Mouse (Mus musculus) embryonic facial prominence, embryonic 13.5 days (tissue): Measurements from ENCODE around the gene Arl15. TPM values are rescaled to one million over a fixed set of nuclear protein-coding genes. Genes with fewer than 3 reads are reported as not detected.
"Not testable (repeated sequence)": the region's sequence is repeated elsewhere in the genome, so short reads cannot be mapped to it uniquely, and the experiment has no call there.

Experiments used
- ATAC-seq: fragments of 200-750 bp; cut with Nextera tagmentation; 2 replicates; pipeline ENCODE4 v1.8.0; 2017; ENCODE audit warnings: low read depth; ENCODE audit not compliant: insufficient number of reproducible peaks, insufficient read depth, low FRiP score, low TSS enrichment
- H3K27ac ChIP-seq: fragments of 300-500 bp; sonication (generic); 2 replicates; pipeline ENCODE4 v1.5.1; 2015; ENCODE audit warnings: moderate library complexity, mild to moderate bottlenecking, inconsistent platforms
- H3K27me3 ChIP-seq: fragments of 300-500 bp; sonication (generic); 2 replicates; pipeline ENCODE4 v1.6.1; 2015; ENCODE audit warnings: mild to moderate bottlenecking, inconsistent platforms
- H3K36me3 ChIP-seq: fragments of 300-500 bp; sonication (generic); 2 replicates; pipeline ENCODE4 v1.6.1; 2015; ENCODE audit warnings: mild to moderate bottlenecking, inconsistent platforms
- H3K4me1 ChIP-seq: fragments of 300-500 bp; sonication (generic); 2 replicates; pipeline ENCODE4 v1.6.1; 2015; ENCODE audit warnings: inconsistent platforms
- H3K4me2 ChIP-seq: fragments of 300-500 bp; sonication (generic); 2 replicates; pipeline ENCODE4 v1.6.1; 2015; ENCODE audit warnings: moderate library complexity, mild to moderate bottlenecking, inconsistent platforms
- H3K4me3 ChIP-seq: fragments of 300-500 bp; sonication (generic); 2 replicates; pipeline ENCODE4 v1.5.1; 2015; ENCODE audit warnings: mild to moderate bottlenecking, inconsistent platforms
- H3K9ac ChIP-seq: fragments of 300-500 bp; sonication (generic); 2 replicates; pipeline ENCODE4 v1.6.1; 2015; ENCODE audit warnings: mild to moderate bottlenecking, inconsistent platforms
- H3K9me3 ChIP-seq: fragments of 300-500 bp; sonication (generic); 2 replicates; pipeline ENCODE4 v1.6.1; 2016; ENCODE audit warnings: inconsistent platforms
- WGBS: fragments of 180-500 bp; shearing (Covaris S2); methylation state at CpG from one replicate; pipeline ENCODE4 v1.1.7; 2015; ENCODE audit warnings: mixed read lengths; 5-methylcytosine and 5-hydroxymethylcytosine counted together
- polyA plus RNA-seq: library from polyadenylated mRNA; unstranded; fragments of >200 nt; fragmentation: Nextera tagmentation; extraction: Ambion mirVana; gene quantifications from 2 replicates; pipeline ENCODE4 v1.2.1, GENCODE M21; 2015

Arl15 gene
- polyA plus RNA-seq, 1 experiment from 2014 or later = 16.5 TPM

- no peak for ATAC-seq
- peak overlapping the region; percentile 85; the same call in 1 of the 2 replicates for H3K27ac ChIP-seq
- no peak overlapping the region for H3K9ac ChIP-seq
- H3K4me1 ChIP-seq = peaks cover 24% of the 10 kb centered on the region
- no peak overlapping the region for H3K4me2 ChIP-seq
- no peaks in the 10 kb centered on the region for H3K36me3 ChIP-seq
- H3K9me3 ChIP-seq = no peaks in the 10 kb centered on the region
- H3K27me3 ChIP-seq = no peaks in the 10 kb centered on the region
- WGBS = 80% methylated on average over 8 of the region's 8 CpGs
- H3K4me3 ChIP-seq = no peak overlapping the region
Observed at GRCm38 (mm10) chr13:113774799-113775198, 19.5 kb upstream of the Arl15 start.

DNA sequence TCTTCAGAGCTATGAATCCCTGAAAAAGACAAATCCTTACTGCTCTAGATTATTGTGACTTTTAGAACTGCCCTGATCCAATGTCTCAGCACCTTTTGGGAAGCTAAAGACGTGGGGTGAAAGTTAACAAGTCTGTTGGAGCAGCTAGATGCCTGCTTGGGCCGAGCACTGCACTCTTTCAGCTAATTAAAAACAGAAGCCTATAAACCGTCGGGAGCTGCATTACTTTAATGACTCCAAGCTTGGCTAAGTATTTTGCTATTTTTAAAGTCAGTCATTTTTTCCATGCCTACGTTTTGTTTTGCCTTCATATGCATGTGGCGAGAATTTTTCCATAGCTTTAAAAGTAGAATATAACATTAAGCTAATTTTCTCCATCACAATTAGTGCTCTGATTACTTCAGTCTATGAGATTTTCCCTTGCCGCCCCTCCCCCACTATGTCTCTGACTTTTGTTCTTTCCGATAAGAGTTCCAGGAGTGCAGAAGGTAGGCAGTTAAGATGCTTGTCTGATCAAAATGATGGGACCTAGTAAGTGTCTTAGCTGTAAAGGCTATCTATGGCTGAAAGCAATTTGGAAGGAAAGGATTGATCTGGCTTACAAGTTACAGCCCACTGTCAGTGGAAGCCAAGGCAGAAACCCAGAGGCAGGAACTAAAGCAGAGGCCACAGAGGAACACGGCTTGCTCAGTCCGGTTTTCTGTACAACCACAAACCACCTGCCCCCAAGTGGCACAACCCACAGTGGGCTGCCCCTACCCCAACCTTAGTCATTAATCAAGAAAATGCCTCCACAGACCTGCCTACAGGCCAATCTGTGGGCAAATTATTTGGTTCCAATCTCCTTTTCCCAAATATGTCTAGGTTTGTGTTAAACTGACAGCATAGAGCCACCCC lies 18.8 kb upstream of the Arl15 start:
- Histone ChIP-seq H3K4me3 (no peak overlapping the region), H3K4me1 (peaks cover 26% of the 10 kb centered on the region), H3K27ac (peak overlapping the region; percentile 85), H3K4me2 (no peak overlapping the region), H3K9me3 (no peaks in the 10 kb centered on the region), H3K27me3 (no peaks in the 10 kb centered on the region), H3K36me3 (no peaks in the 10 kb centered on the region), H3K9ac (no peak overlapping the region)
- ATAC-seq = peak; percentile 52; the same call in 1 of the 2 replicates
- WGBS = 32% methylated on average over 10 of the region's 10 CpGs

- Histone ChIP-seq H3K4me1 (no peaks in the 10 kb centered on the region), H3K27me3 (no peaks in the 10 kb centered on the region), H3K36me3 (no peaks in the 10 kb centered on the region), H3K27ac (no peak overlapping the region), H3K9ac (no peak overlapping the region), H3K9me3 (no peaks in the 10 kb centered on the region), H3K4me2 (no peak overlapping the region), H3K4me3 (no peak overlapping the region)
- ATAC-seq = no peak
- WGBS = 77% methylated on average over 5 of the region's 5 CpGs
Observed at GRCm38 (mm10) chr13:113785803-113786202, 8.5 kb upstream of the Arl15 start.

DNA sequence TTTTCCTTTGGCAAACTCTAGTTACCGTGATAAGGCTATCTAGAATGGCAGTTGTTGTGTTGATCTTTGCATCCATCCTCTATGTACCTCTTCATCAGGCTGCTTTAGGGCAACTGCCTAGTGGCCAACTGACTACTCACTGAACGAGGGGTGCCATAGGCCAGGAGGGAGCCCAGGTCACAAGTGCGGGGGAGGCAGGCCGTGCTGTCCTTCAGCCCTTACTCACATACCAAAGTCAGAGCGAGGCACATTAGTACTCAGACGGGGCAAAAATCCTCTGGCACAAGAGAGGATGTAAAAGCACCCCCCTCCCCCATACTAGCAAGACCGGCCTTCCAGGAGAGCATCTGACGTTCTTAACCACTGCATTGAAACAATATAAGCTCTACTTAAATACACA lies 7.2 kb upstream of the Arl15 start:
- no peak overlapping the region for H3K4me2 ChIP-seq
- ATAC-seq = no peak
- no peaks in the 10 kb centered on the region for H3K9me3 ChIP-seq
- 66% methylated on average over 8 of the region's 8 CpGs for WGBS
- H3K27me3 ChIP-seq = no peaks in the 10 kb centered on the region
- no peak overlapping the region for H3K9ac ChIP-seq
- H3K4me3 ChIP-seq = no peak overlapping the region
- no peaks in the 10 kb centered on the region for H3K4me1 ChIP-seq
- no peaks in the 10 kb centered on the region for H3K36me3 ChIP-seq
- no peak overlapping the region for H3K27ac ChIP-seq

DNA sequence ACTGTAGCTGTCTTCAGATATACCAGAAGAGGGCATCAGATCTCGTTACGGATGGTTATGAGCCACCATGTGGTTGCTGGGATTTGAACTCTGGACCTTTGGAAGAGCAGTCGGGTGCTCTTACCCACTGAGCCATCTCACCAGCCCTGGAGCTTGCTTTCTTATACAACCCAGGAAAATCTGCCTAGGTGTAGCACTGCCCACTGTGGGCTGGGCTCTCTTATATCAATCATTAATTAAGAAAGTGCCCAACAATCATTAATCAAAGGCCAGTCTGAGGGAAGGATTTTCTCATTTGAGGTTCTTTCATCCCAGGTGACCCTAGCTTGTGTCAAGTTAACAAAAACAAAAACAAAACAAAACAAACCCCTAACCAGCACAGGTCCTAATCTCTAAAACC lies 4.3 kb upstream of the Arl15 start:
- not testable (repeated sequence) for H3K9ac ChIP-seq

GRCm38 (mm10) chr13:113793637-113794036 lies 668 bp upstream of the Arl15 start:
- no peaks in the 10 kb centered on the region for H3K36me3 ChIP-seq
- H3K4me3 ChIP-seq = peak overlapping the region; percentile 85
- WGBS = 77% methylated on average over 9 of the region's 9 CpGs
- H3K4me2 ChIP-seq = peak overlapping the region; percentile 66
- H3K27me3 ChIP-seq = no peaks in the 10 kb centered on the region
- peak overlapping the region; percentile 93 for H3K9ac ChIP-seq
- peak overlapping the region; percentile 88 for H3K27ac ChIP-seq
- peaks cover 20% of the 10 kb centered on the region for H3K4me1 ChIP-seq
- no peak for ATAC-seq
- no peaks in the 10 kb centered on the region for H3K9me3 ChIP-seq

More for the DNA sequence above, 4.3 kb upstream of the Arl15 start:
- H3K36me3 ChIP-seq, H3K27me3 ChIP-seq, H3K4me3 ChIP-seq, H3K4me2 ChIP-seq, H3K27ac ChIP-seq, H3K9me3 ChIP-seq, H3K4me1 ChIP-seq, ATAC-seq: not testable (repeated sequence)
- WGBS = 93% methylated on average over 3 of the region's 3 CpGs

DNA sequence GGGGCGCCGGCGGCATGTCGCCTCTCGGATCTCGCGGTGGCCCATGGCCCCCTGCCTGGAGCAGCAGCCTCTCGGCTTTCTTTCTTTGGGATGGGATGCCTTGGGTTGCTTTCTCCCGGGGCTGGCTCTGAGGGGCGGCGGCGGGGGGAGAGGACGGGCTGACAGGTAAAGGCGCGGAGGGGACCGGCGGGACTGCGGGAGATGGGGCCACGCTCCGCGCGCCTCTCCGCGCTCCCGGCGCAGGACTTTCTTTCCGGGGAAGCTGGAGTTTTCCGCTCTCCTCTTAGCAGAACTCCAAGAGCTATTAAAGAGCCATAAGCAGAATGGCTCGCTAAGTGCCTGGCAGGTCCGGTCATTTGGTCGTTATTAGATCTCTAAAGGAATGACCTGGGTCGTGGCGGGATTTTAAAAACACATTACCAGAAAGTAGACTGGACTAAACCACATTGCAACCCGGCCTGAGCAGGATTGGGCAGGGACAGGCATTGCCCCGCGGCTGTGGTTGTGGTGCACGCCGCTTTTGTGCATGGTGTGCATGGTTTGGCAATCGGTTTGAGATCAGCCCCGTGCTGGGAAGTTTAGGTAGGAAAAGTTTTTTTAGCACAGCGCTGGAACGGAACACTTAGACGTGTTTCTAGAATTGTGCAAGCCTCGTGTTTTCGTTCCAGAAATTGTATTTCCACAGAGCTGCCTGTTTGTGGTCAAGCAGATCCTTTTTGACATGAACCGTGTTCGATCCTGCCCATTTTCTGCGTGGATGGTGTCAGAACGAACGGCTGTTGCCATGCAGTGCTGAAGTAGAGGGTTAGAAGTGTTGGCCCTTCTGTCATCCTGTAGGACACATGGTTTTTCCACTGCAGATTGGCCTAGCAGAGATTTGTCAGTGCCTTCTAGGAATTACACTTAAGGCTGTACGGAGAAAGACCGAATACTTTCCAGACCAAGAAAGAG lies 675 bp downstream of the Arl15 start:
- H3K9me3 ChIP-seq = no peaks in the 10 kb centered on the region
- H3K4me3 ChIP-seq = peak overlapping the region; percentile 85
- peak overlapping the region; percentile 91 for H3K27ac ChIP-seq
- H3K27me3 ChIP-seq = no peaks in the 10 kb centered on the region
- no peaks in the 10 kb centered on the region for H3K36me3 ChIP-seq
- H3K4me2 ChIP-seq = peak overlapping the region; percentile 77
- 1% methylated on average over 52 of the region's 52 CpGs for WGBS
- H3K9ac ChIP-seq = peak overlapping the region; percentile 93
- peaks cover 20% of the 10 kb centered on the region for H3K4me1 ChIP-seq
- peak; percentile 50; the same call in 1 of the 2 replicates for ATAC-seq

DNA sequence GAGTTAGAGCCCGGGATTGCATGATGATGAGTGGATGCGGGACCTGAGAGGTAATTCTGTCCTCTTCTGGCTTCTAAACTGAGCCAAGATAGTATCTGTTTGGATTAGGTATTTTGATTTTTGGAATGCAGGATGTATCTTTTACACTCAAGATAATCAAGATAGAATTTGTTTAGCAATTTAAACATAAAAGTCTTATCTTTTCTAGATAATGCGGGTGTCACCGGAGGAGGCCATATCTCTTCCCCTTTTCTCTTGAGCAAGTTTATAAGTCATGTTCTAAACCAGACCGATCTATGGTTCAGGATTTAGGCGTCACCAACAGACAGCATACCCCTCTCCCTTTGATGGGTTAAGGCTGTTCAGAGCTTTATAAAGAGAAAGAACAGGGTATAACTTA lies 3.1 kb downstream of the Arl15 start:
- H3K4me1 ChIP-seq = peaks cover 20% of the 10 kb centered on the region
- no peak overlapping the region for H3K4me2 ChIP-seq
- no peaks in the 10 kb centered on the region for H3K27me3 ChIP-seq
- H3K4me3 ChIP-seq = no peak overlapping the region
- H3K36me3 ChIP-seq = no peaks in the 10 kb centered on the region
- H3K9me3 ChIP-seq = no peaks in the 10 kb centered on the region
- ATAC-seq = no peak
- no peak overlapping the region for H3K9ac ChIP-seq
- 83% methylated on average over 6 of the region's 6 CpGs for WGBS
- no peak overlapping the region for H3K27ac ChIP-seq

DNA sequence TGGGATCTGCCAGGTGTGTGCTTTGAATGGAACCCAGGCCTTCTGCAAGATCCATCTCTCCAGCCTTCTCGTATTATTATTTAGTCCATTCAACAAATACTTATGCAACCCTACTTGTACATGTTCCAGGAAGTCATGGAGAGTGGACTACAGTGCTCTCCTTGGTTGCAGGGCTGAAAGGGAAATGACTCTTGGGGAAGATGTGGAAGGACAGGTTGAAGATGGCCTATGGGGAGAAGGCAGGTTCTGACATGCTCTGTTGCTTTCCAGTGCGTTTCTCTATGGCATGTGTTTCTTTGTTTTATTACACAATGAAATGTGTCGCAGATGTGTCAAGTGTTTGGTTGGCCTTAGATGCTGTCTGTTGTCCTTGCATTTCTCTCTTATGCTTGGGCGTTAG lies 5.1 kb downstream of the Arl15 start:
- Histone ChIP-seq H3K9me3 (no peaks in the 10 kb centered on the region), H3K27me3 (no peaks in the 10 kb centered on the region), H3K4me2 (no peak overlapping the region), H3K4me3 (no peak overlapping the region), H3K4me1 (peaks cover 20% of the 10 kb centered on the region), H3K36me3 (no peaks in the 10 kb centered on the region), H3K9ac (no peak overlapping the region), H3K27ac (no peak overlapping the region)
- no peak for ATAC-seq
- WGBS = 87% methylated on average over 4 of the region's 4 CpGs

- Histone ChIP-seq H3K27me3 (no peaks in the 10 kb centered on the region), H3K9ac (no peak overlapping the region), H3K4me3 (no peak overlapping the region), H3K9me3 (no peaks in the 10 kb centered on the region), H3K27ac (no peak overlapping the region), H3K4me2 (no peak overlapping the region), H3K36me3 (no peaks in the 10 kb centered on the region), H3K4me1 (peaks cover 17% of the 10 kb centered on the region)
- ATAC-seq = no peak
- WGBS = 94% methylated on average over 4 of the region's 4 CpGs
Observed at GRCm38 (mm10) chr13:113800246-113800645, 5.9 kb downstream of the Arl15 start.

DNA sequence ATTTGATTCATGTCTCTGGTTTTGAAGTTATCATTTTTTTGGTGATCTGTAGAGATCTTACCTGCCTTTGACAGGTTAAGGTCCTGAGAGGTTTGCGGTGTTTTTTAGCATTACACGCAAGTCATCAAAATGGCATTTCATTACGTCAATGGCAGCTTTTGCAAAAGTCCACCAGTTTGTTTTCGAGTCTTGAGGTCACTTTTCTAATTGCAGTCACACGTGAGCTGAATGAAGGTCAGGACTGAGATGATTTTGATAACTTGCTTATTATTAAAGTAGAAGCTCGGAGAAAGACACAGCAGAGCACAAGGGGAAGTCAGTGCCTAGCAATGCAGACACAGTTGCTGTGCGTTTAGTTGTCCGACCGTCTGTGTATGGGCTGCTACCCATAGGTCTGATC lies 8.3 kb downstream of the Arl15 start:
- no peaks in the 10 kb centered on the region for H3K4me1 ChIP-seq
- H3K27ac ChIP-seq = no peak overlapping the region
- H3K9ac ChIP-seq = no peak overlapping the region
- WGBS = 81% methylated on average over 9 of the region's 9 CpGs
- H3K9me3 ChIP-seq = no peaks in the 10 kb centered on the region
- H3K4me2 ChIP-seq = no peak overlapping the region
- H3K27me3 ChIP-seq = no peaks in the 10 kb centered on the region
- no peak for ATAC-seq
- no peak overlapping the region for H3K4me3 ChIP-seq
- H3K36me3 ChIP-seq = 0 out of 2 replicates have a peak, but pooled peaks cover 4% of the 10 kb centered on the region
